Mouse (Mus musculus) granulocyte monocyte progenitor cell, adult 5-6 weeks (primary cell): ENCODE results near the gene Mvb12b. TPM values are rescaled to one million over a fixed set of nuclear protein-coding genes. Genes with fewer than 3 reads are reported as not detected.

Source experiments
- ATAC-seq: replicated peaks from 2 replicates; pipeline ENCODE4 v1.8.0; 2016; ENCODE audit warnings: mild to moderate bottlenecking, moderate TSS enrichment, inconsistent platforms; ENCODE audit not compliant: poor library complexity, severe bottlenecking
- total RNA-seq, 2 experiments: library from RNA; stranded (forward) in 1 of 2; stranded (reverse) in 1 of 2; fragments of 200-712, 200-1000 nt in 1 of 2; fragments of >200 nt in 1 of 2; fragmentation: Nextera tagmentation in 1 of 2; gene quantifications; 2 replicates each; pipeline ENCODE4 v1.2.3; 2014 to 2017

Gene Mvb12b
- total RNA-seq, 2 experiments from 2014 or later: 16.6 to 46.2 TPM

- no peak for ATAC-seq
Measured at GRCm38 (mm10) chr2:33817663-33818346, 69.9 kb downstream of the Mvb12b start.

GRCm38 (mm10) chr2:33817080-33817479 is 70.7 kb downstream of the Mvb12b start:
- no peak for ATAC-seq

- ATAC-seq: no peak
Measured at GRCm38 (mm10) chr2:33814581-33814980, 73.2 kb downstream of the Mvb12b start.

- no peak for ATAC-seq
Measured at GRCm38 (mm10) chr2:33813501-33814240, 74.1 kb downstream of the Mvb12b start.

GRCm38 (mm10) chr2:33812980-33813379 is 74.8 kb downstream of the Mvb12b start:
- no peak for ATAC-seq

- no peak for ATAC-seq
Measured at GRCm38 (mm10) chr2:33811349-33811890, 76.3 kb downstream of the Mvb12b start.

GRCm38 (mm10) chr2:33809081-33809480 is 78.7 kb downstream of the Mvb12b start:
- no peak for ATAC-seq

GRCm38 (mm10) chr2:33808032-33808431 is 79.7 kb downstream of the Mvb12b start:
- ATAC-seq: no peak

- ATAC-seq: no peak
Measured at GRCm38 (mm10) chr2:33805640-33806039, 82.1 kb downstream of the Mvb12b start.

GRCm38 (mm10) chr2:33803717-33804214 is 84.0 kb downstream of the Mvb12b start:
- no peak for ATAC-seq

- ATAC-seq: 0 out of 2 replicates have a peak, but pooled peaks have one; percentile 9
Measured at GRCm38 (mm10) chr2:33803083-33803615, 84.6 kb downstream of the Mvb12b start.

GRCm38 (mm10) chr2:33801760-33802159 is 86.0 kb downstream of the Mvb12b start:
- no peak for ATAC-seq

GRCm38 (mm10) chr2:33801336-33801735 is 86.4 kb downstream of the Mvb12b start:
- ATAC-seq: no peak

GRCm38 (mm10) chr2:33800221-33800620 is 87.5 kb downstream of the Mvb12b start:
- no peak for ATAC-seq

GRCm38 (mm10) chr2:33795716-33796472 is 91.9 kb downstream of the Mvb12b start:
- ATAC-seq: no peak

GRCm38 (mm10) chr2:33795001-33795580 is 92.7 kb downstream of the Mvb12b start:
- no peak for ATAC-seq

GRCm38 (mm10) chr2:33794483-33794882 is 93.3 kb downstream of the Mvb12b start:
- ATAC-seq: no peak

GRCm38 (mm10) chr2:33790301-33790700 is 97.4 kb downstream of the Mvb12b start:
- no peak for ATAC-seq

- ATAC-seq: no peak
Measured at GRCm38 (mm10) chr2:33789732-33790131, 98.0 kb downstream of the Mvb12b start.

- no peak for ATAC-seq
Measured at GRCm38 (mm10) chr2:33789279-33789678, 98.5 kb downstream of the Mvb12b start.
